Mouse (Mus musculus): ENCODE data around the gene Gemin6.

DNA sequence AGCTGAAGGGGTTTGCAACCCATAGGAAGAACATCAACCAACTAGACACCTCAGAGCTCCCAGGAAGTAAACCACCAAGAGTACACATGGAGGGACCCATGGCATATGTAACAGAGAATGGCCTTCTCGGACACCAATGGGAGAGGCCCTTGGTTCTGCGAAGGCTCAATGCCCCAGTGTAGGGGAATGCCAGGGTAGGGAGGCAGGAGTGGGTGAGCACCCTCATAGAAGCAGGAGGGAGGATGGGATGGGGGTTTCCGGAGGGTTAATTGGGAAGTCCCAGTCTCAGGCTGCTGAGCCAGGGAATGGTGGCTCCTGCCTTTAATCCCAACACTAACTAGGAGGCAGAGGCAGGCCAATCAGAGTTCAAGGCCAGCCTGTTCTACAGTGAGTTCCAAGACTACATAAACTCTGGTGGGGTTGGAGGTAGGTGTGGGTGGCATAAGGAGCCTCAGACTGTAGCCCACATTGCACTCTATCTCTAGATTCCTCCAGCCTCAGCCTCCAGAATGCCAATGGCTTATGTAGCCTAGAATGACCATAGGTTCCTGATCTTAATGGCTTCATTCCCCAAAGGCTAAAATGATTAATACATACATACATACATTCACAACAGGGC, 25.0 kb upstream of the Gemin6 start:
- TF ChIP-seq CTCF (IDR thresholded peaks at IDR 0.05; ENCODE audit: extremely low read depth, insufficient read length, insufficient replicate concordance, low read depth, low read length) = no peak
- no peak for TF ChIP-seq POLR2A (IDR thresholded peaks at IDR 0.05; ENCODE audit: low read depth, low read length)

All from small intestine, adult 2 months (tissue).